Mouse (Mus musculus) mouse trophoblast stem cell (cell line): Measurements from ENCODE around the gene Foxj2.

Experiments
- in situ Hi-C, 2 experiments: fragments of 300-500 bp; cut with MseI, MboI; formaldehyde crosslinking; loops; 2 replicates in 1 of 2; 3 replicates in 1 of 2; pipeline ENCODE4 v1.15.1; 2025

Foxj2 gene

DNA sequence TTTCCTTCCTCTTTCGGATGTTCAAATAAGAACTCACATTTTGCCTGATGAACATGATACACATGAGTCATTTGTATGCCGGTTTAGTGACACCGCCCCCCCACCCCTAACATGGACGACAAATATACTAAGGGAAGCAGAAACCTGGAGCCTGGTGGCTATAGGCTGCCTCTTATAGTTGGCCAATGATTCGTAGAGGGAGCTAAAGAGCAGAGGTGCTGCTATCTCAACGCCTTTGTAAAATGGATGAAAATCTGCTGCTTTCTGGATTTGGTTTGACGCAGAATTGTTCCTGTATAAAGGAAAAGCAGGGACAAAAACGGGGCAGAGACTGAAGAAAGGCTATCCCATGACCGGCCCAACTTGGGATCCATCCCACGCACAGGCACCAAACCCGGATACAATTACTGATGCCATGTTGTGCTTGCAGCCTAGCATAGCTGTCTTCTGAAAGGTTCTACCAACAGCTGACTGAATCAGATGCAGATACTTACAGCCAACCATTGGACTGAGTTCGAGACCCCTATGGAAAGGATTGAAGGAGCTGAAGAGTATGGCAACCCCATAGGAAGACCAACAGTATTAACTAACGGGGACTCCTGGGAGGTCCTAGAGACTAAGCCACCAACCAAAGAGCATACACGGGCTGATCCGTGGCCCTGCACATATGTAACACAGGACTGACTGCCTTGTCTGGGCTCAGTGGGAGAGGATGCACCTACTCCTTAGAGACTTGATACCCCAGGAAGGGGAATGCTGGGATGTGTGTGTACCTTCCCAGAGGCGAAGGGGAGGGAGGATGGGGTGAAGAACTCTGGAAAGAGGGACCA, 7.7 kb upstream of the Foxj2 start:
- in situ Hi-C loops = loop anchor here in 1 of 2 experiments (5.0 kb wide), 1 partner anchor 60 kb away; the partner anchor contains the start of gene Necap1

GRCm38 (mm10) chr6:122812716-122813115, 7.0 kb upstream of the Foxj2 start:
- in situ Hi-C loops = loop anchor here in 1 of 2 experiments (5.0 kb wide), 1 partner anchor 60 kb away; the partner anchor contains the start of gene Necap1

DNA sequence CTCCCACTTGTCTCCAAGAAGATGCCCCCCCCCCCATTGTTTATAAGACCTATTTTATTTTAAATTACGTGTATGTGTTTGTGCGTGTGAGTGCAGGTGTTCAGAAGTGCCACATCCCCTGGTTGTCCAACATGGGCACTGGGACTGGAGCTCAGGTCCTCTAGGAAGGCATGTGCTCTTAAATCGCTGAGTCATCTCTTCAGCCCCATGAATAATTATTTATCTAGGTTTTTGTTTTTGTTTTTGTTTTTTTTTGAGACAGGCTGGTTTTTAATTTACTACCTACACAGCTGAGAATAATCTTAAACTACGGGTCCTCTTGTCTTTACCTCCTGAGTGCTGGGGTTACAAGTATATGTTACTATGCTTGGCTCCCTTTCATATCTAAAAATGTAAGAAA, 6.1 kb upstream of the Foxj2 start:
- in situ Hi-C loops = loop anchor here in 1 of 2 experiments (5.0 kb wide), 1 partner anchor 59 kb away; the partner anchor contains the start of gene Necap1

DNA sequence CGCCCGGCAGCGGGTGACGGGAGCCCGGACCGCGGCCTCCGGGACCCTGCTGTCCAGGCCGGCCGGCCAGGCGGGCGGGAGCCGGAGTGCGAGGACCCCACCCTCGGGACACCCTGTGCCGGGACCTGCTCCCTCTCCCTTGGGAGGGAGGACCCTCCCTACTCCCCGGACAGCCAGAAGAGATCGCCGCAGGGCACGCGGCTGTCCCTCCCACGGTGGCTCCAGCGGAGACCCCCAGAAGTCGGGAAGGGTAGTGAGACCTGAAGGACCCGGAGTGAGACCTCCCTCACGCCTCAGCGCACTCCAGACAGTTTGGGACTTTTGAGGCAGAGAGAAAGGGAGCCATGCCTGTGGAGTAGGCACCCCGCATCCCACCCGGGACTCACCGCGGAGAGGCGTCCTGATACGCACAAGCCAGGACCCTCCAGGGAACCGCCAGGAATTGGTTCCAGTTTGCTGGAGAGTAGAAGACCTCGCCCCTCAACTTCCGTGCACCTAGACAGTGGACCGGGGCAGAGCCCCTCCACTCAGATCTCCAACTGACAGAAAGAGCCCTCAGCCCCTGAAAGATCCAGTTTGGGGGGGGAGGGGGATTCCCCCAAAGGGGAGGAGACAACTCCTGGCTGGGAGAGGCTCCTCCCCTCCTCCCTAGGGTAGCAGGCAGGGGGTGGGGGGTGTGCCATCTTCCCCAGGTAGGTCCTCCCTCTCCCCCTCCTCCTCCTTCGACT, 521 bp downstream of the Foxj2 start:
- in situ Hi-C loops = no loop called here

DNA sequence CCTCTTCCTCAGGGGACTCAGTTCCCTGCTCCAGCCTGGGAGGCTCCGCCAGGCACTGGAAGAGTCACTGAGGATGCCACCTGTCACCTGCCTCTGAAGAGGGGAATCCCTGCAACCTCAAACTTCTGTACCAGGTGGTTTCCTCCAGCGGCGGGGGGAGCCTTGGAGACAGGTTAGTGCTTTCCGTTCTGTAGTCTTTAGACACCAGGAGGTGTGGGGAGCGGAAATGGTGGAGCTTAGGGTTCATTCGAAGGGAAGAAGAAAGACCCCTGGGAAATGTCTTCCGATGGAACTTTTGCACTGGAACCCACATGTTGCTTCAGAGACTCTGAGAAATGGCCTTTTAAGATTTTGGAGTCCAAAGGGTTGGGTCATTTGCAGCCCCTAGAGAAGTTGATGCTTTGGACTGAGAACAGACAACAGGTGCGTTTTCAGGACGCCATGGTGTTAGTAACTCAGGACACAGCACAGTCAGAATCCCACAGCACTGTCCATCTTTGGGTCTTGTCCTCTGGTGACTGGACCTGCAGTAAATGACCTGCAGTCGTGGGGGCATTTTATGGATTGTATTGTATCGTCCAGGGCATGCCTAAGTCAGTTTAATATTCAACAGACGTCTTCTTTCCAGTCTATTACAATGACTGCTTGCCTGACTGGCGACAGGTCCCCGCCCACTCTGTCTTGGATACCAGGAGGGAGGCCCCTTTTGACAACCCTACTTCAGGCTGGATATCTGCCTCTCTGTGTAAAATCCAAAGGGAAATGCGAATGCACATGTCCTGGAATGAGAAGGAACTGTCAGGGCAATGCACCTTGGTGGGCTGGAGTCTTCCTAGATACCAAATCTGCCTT, 1.3 kb downstream of the Foxj2 start:
- in situ Hi-C loops = no loop called here

GRCm38 (mm10) chr6:122821822-122822221, 2.1 kb downstream of the Foxj2 start:
- in situ Hi-C loops = no loop called here

DNA sequence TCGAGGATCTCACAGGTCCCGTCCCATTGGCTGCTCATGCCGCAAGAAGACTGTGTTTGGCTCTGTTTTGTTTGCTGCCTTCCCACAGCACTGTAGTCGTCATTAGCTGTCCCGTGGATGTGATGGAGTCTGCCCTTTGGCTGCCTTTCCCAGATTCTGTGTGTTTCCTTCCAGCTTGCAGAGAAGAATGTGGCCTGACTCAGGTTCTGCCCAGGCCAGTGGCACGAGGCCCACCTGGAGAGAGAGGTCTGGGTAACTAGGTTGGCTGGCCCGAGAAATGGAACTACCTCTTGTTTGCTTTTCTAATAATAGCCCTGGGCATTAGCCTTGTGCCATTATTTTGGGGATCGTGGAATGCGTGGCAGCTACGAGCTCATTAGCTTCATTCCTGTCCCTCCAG, 4.4 kb downstream of the Foxj2 start:
- in situ Hi-C loops = no loop called here

- in situ Hi-C loops = no loop called here
Observed at GRCm38 (mm10) chr6:122825166-122825565, 5.5 kb downstream of the Foxj2 start.

- in situ Hi-C loops = no loop called here
Observed at GRCm38 (mm10) chr6:122825923-122826742, 6.4 kb downstream of the Foxj2 start.

DNA sequence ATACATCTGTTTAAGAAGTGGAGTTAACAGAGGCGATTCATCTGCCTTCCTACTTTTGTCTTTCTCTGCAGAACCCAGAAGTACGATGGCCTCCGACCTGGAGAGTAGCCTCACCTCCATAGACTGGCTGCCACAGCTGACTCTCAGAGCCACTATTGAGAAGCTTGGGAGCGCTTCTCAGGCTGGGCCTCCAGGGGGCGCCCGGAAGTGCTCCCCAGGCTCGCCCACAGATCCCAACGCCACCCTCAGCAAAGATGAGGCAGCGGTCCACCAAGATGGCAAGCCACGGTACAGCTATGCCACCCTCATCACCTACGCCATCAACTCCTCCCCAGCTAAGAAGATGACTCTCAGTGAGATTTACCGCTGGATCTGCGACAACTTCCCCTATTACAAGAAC, 8.4 kb downstream of the Foxj2 start:
- in situ Hi-C loops = no loop called here

- in situ Hi-C loops = no loop called here
Observed at GRCm38 (mm10) chr6:122832880-122833279, 13.2 kb downstream of the Foxj2 start.

DNA sequence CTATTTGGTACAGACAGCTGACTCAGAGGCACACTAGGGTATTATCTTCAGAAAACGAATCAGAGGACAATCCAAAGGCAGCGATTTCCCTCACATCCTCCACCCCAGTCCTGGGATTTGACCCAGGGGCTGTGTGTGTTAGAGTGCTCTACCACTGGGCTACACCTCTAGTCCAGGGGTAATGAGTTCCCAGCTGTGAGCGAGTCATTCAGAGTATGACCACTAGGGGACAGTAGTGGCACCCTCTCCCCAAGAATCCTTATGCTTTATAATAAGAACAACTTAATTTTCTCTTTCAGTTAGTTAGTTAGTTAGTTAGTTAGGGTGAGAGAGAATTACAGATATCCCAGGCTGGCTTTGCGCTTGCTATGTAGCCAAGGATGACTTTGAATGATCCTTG, 14.7 kb downstream of the Foxj2 start:
- in situ Hi-C loops = no loop called here

DNA sequence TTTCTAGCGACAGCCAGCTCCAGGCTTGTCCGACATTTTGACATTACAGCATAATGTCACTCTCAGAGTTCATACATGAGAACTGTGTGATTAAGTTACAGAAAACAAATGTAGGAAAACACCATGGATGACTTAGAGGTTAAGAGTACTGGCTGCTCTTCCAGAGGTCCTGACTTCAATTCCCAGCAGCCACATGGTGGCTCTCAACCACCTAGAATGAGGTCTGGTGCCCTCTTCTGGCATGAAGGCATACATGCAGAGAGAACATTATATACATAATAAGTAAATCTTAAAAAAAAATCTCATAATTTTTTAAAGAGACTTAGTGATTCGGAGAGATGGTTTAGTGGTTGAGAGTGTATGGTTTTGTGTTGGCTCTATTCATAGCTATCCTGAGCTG, 17.3 kb downstream of the Foxj2 start:
- in situ Hi-C loops = no loop called here

GRCm38 (mm10) chr6:122837539-122837938, 17.8 kb downstream of the Foxj2 start:
- in situ Hi-C loops = no loop called here

- in situ Hi-C loops = no loop called here
Observed at GRCm38 (mm10) chr6:122843759-122844158, 24.0 kb downstream of the Foxj2 start.

DNA sequence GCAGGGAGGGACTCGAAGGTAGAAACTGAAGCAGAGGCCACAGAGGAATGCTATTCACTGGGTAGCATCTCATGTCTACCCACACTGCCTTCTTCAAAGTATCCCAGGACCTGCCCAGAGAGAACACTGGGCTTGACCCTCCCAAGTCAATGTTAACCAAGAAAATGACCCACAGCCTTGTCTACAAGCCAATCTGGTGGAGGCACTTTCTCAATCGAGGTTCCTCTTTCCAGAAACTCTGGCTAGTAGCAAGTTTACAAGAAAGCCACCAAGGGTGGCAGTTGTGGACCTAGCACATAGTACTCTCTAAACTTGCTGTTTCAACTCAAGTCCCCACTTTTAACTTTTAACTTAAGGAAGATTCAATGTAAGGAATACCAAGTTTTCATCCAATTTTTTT, 33.0 kb downstream of the Foxj2 start:
- in situ Hi-C loops = no loop called here

DNA sequence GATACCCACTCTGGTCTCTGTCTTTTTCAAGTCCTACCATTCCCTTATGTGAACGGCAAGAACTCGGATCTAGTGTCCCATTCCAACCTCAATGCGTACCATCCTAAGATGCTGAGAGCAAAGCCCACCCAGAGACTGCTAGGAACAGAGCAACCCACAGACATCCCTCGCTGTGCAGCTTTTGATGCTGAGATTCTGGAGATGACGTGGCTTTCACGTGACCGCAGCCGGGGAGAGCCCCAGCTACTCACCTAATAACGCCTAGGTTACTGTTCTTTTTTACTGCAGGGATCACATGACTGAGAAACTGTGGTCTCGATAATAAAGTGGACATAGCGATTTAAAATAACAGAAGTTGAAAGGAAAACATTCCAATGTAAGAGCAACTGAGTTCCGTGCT, 34.8 kb downstream of the Foxj2 start:
- in situ Hi-C loops = no loop called here

DNA sequence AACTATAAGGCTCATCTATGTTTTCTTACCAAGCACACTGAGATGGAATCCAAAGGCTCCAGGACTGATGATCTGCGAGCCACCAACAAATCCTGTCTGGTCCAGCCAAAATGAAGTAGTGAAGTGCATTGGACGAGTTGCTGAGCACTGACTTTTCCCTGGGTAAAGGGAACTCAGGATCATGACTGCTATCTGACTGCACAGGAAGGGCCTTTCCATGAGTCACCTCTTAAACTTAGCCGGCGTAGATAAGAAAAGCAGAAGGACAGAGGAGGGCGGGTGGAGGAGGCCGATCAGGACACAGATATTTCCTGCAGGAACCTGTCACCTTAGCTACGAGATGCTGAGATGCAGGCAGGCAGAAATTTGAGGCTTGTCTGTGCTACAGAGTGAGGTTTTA, 36.2 kb downstream of the Foxj2 start, which contains the start of gene C3ar1:
Gene C3ar1, minus strand, starts transcription at position 207 of the 400 bp plus-strand sequence.
- in situ Hi-C loops = no loop called here

GRCm38 (mm10) chr6:122862434-122862833, 42.7 kb downstream of the Foxj2 start:
- in situ Hi-C loops = no loop called here

DNA sequence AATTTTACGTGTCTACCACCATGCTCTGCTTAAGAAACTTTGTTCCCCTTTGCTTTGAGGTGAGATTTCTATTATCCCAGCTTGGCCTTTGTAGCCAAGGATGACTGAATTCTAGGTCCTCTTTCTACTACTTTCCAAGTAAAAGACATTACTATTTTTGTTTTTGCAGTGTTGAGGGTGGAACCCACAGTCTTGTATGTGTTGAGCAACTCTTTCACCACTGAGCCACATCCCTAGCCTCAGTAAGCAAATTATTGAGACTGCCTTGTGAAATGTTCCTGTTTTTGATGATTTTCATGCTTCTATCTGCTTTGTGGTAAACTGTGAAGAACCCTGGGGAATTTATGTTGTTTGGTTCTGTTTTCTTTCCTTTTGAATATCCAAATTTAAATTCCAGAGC, 43.2 kb downstream of the Foxj2 start:
- in situ Hi-C loops = no loop called here

GRCm38 (mm10) chr6:122867914-122868313, 48.2 kb downstream of the Foxj2 start:
- in situ Hi-C loops = no loop called here
